Mouse (Mus musculus) heart, embryonic 11.5 days (tissue): ENCODE measurements around the gene Ranbp10. TPM values are rescaled to one million over a fixed set of nuclear protein-coding genes. Genes with fewer than 3 reads are reported as not detected.
A peak's percentile ranks its signal among the peaks of the same experiment; 100 is the strongest.

Experiments used
- ATAC-seq: fragments of 200-750 bp; cut with Nextera tagmentation; replicated peaks from 2 replicates; pipeline ENCODE4 v1.8.0; 2017; ENCODE audit warnings: moderate library complexity; ENCODE audit not compliant: insufficient number of reproducible peaks, low FRiP score, low TSS enrichment
- H3K27ac ChIP-seq: fragments of 300-500 bp; sonication (generic); 2 replicates; pipeline ENCODE4 v1.5.1; 2014; ENCODE audit warnings: mild to moderate bottlenecking, low read depth, low read length
- H3K27me3 ChIP-seq: fragments of 300-500 bp; sonication (generic); 2 replicates; pipeline ENCODE4 v1.6.1; 2014; ENCODE audit warnings: mild to moderate bottlenecking, low read length, mixed read lengths; ENCODE audit not compliant: control insufficient read depth, insufficient read depth
- H3K36me3 ChIP-seq: fragments of 300-500 bp; sonication (generic); 2 replicates; pipeline ENCODE4 v1.6.1; 2014; ENCODE audit warnings: mild to moderate bottlenecking, low read length, moderate library complexity, mixed read lengths; ENCODE audit not compliant: control insufficient read depth, insufficient read depth
- H3K4me1 ChIP-seq: fragments of 300-500 bp; sonication (generic); 2 replicates; pipeline ENCODE4 v1.6.1; 2014; ENCODE audit warnings: low read length; ENCODE audit not compliant: control insufficient read depth, insufficient read depth
- H3K4me2 ChIP-seq: fragments of 300-500 bp; sonication (generic); 2 replicates; pipeline ENCODE4 v1.6.1; 2014; ENCODE audit warnings: mild to moderate bottlenecking, moderate library complexity
- H3K4me3 ChIP-seq: fragments of 300-500 bp; sonication (generic); 2 replicates; pipeline ENCODE4 v1.5.1; 2014; ENCODE audit warnings: low read depth, low read length
- H3K9ac ChIP-seq: fragments of 300-500 bp; sonication (generic); 2 replicates; pipeline ENCODE4 v1.6.1; 2014; ENCODE audit warnings: mild to moderate bottlenecking, low read depth, low read length, moderate library complexity
- H3K9me3 ChIP-seq: fragments of 300-500 bp; sonication (generic); replicated peaks from 2 replicates; pipeline ENCODE4 v1.6.1; 2016; ENCODE audit warnings: low read length; ENCODE audit not compliant: control insufficient read depth
- WGBS: fragments of 180-500 bp; shearing (Covaris S2); extraction: QIAGEN DNeasy Blood & Tissue Kit; methylation state at CpG from one replicate; pipeline ENCODE4 v1.1.7; 2014; ENCODE audit not compliant: insufficient replicate concordance; 5-methylcytosine and 5-hydroxymethylcytosine counted together
- polyA plus RNA-seq: library from polyadenylated mRNA; unstranded; fragments of >200 nt; fragmentation: Nextera tagmentation; extraction: Ambion mirVana; gene quantifications from 2 replicates; pipeline ENCODE4 v1.2.1, GENCODE M21; 2014

Gene Ranbp10
- 11.4 and 14.3 TPM in 2 replicates for polyA plus RNA-seq

GRCm38 (mm10) chr8:105826861-105827848 is at the start of gene Ranbp10, which contains the start of gene Tsnaxip1:
Ranbp10 (minus strand) TSS chr8:105827350.
Tsnaxip1 (plus strand) TSS chr8:105827731.
- no peaks in the 10 kb centered on the region for H3K27me3 ChIP-seq
- peak within 1 kb of the TSS; percentile 90 for H3K4me2 ChIP-seq
- H3K4me3 ChIP-seq: peak within 1 kb of the TSS; percentile 99
- peak; percentile 97 for ATAC-seq
- H3K9ac ChIP-seq: peak within 1 kb of the TSS; percentile 93
- no peaks in the 10 kb centered on the region for H3K9me3 ChIP-seq
- H3K36me3 ChIP-seq: peaks cover 2% of the 10 kb centered on the region
- peak within 1 kb of the TSS; percentile 60 for H3K27ac ChIP-seq
- peaks cover 7% of the 10 kb centered on the region for H3K4me1 ChIP-seq
- WGBS: under 1% methylated on average over 52 of the region's 52 CpGs

- ATAC-seq: no peak
- WGBS: 69% methylated on average over 6 of the region's 6 CpGs
- Histone ChIP-seq H3K27ac (peak overlapping the region; percentile 71; the same call in 1 of the 2 replicates), H3K9me3 (no peaks in the 10 kb centered on the region), H3K4me1 (peaks cover 17% of the 10 kb centered on the region), H3K4me3 (no peak overlapping the region), H3K9ac (0 out of 2 replicates have a peak overlapping the region, but pooled peaks have one; percentile 43), H3K36me3 (peaks cover 26% of the 10 kb centered on the region), H3K4me2 (peak overlapping the region; percentile 29), H3K27me3 (no peaks in the 10 kb centered on the region)
Measured at GRCm38 (mm10) chr8:105874301-105874700, 47.2 kb upstream of the Ranbp10 start.

- Histone ChIP-seq H3K4me3 (no peak overlapping the region), H3K27ac (no peak overlapping the region), H3K9ac (no peak overlapping the region), H3K27me3 (no peaks in the 10 kb centered on the region), H3K4me1 (peaks cover 21% of the 10 kb centered on the region), H3K36me3 (peaks cover 27% of the 10 kb centered on the region), H3K9me3 (no peaks in the 10 kb centered on the region), H3K4me2 (no peak overlapping the region)
- no peak for ATAC-seq
- 72% methylated on average over 6 of the region's 6 CpGs for WGBS
Measured at GRCm38 (mm10) chr8:105866364-105867029, 39.3 kb upstream of the Ranbp10 start.

GRCm38 (mm10) chr8:105861951-105862350 is 34.8 kb upstream of the Ranbp10 start:
- WGBS: 14% methylated on average over 1 of the region's 1 CpGs
- peak overlapping the region; percentile 92; the same call in 1 of the 2 replicates for H3K27ac ChIP-seq
- peak overlapping the region; percentile 88 for H3K4me2 ChIP-seq
- no peak for ATAC-seq
- H3K4me1 ChIP-seq: peaks cover 30% of the 10 kb centered on the region
- peak overlapping the region; percentile 98 for H3K9ac ChIP-seq
- peak overlapping the region; percentile 96 for H3K4me3 ChIP-seq
- H3K27me3 ChIP-seq: no peaks in the 10 kb centered on the region
- H3K9me3 ChIP-seq: no peaks in the 10 kb centered on the region
- H3K36me3 ChIP-seq: peaks cover 9% of the 10 kb centered on the region; the same call in 1 of the 2 replicates

- H3K9me3 ChIP-seq: no peaks in the 10 kb centered on the region
- peak within 1 kb of the TSS; percentile 98 for H3K9ac ChIP-seq
- H3K27ac ChIP-seq: peak within 1 kb of the TSS; percentile 92
- peak; percentile 96 for ATAC-seq
- H3K36me3 ChIP-seq: no peaks in the 10 kb centered on the region
- H3K4me3 ChIP-seq: peak within 1 kb of the TSS; percentile 96
- H3K27me3 ChIP-seq: no peaks in the 10 kb centered on the region
- peaks cover 45% of the 10 kb centered on the region for H3K4me1 ChIP-seq
- H3K4me2 ChIP-seq: peak within 1 kb of the TSS; percentile 88
- WGBS: under 1% methylated on average over 55 of the region's 59 CpGs
Measured at GRCm38 (mm10) chr8:105860143-105860981, 33.2 kb upstream of the Ranbp10 start, which contains the start of gene Nutf2. Nutf2 (plus strand) TSS chr8:105860580.

GRCm38 (mm10) chr8:105859314-105859713 is 32.2 kb upstream of the Ranbp10 start:
- Histone ChIP-seq H3K9ac (peak overlapping the region; percentile 98), H3K27me3 (no peaks in the 10 kb centered on the region), H3K9me3 (no peaks in the 10 kb centered on the region), H3K36me3 (no peaks in the 10 kb centered on the region), H3K4me2 (peak overlapping the region; percentile 88), H3K27ac (peak overlapping the region; percentile 92), H3K4me1 (peaks cover 44% of the 10 kb centered on the region), H3K4me3 (peak overlapping the region; percentile 96; the same call in 1 of the 2 replicates)
- ATAC-seq: no peak
- 61% methylated on average over 5 of the region's 5 CpGs for WGBS

GRCm38 (mm10) chr8:105858495-105858894 is 31.3 kb upstream of the Ranbp10 start:
- Histone ChIP-seq H3K4me3 (no peak overlapping the region), H3K36me3 (no peaks in the 10 kb centered on the region), H3K27me3 (no peaks in the 10 kb centered on the region), H3K4me1 (peaks cover 40% of the 10 kb centered on the region), H3K9ac (no peak overlapping the region), H3K27ac (no peak overlapping the region), H3K9me3 (no peaks in the 10 kb centered on the region), H3K4me2 (no peak overlapping the region)
- no peak for ATAC-seq
- WGBS: 87% methylated on average over 5 of the region's 5 CpGs
